Mouse (Mus musculus) midbrain, embryonic 13.5 days (tissue): ENCODE results near the gene Plin1. TPM values are rescaled to one million over a fixed set of nuclear protein-coding genes. Genes with fewer than 3 reads are reported as not detected.

Experiments used
- ATAC-seq: fragments of 200-750 bp; cut with Nextera tagmentation; 2 replicates; pipeline ENCODE4 v1.8.0; 2017; ENCODE audit warnings: mild to moderate bottlenecking, moderate TSS enrichment, moderate library complexity
- H3K27ac ChIP-seq: fragments of 300-500 bp; sonication (generic); 2 replicates; pipeline ENCODE4 v1.5.1; 2015; ENCODE audit warnings: inconsistent platforms, mild to moderate bottlenecking, moderate library complexity
- H3K27me3 ChIP-seq: fragments of 300-500 bp; sonication (generic); 2 replicates; pipeline ENCODE4 v1.6.1; 2015; ENCODE audit warnings: mild to moderate bottlenecking, inconsistent platforms
- H3K36me3 ChIP-seq: fragments of 300-500 bp; sonication (generic); 2 replicates; pipeline ENCODE4 v1.6.1; 2015; ENCODE audit warnings: mild to moderate bottlenecking, inconsistent platforms
- H3K4me1 ChIP-seq: fragments of 300-500 bp; sonication (generic); replicated peaks from 2 replicates; pipeline ENCODE4 v1.6.1; 2015; ENCODE audit warnings: inconsistent platforms
- H3K4me2 ChIP-seq: fragments of 300-500 bp; sonication (generic); replicated peaks from 2 replicates; pipeline ENCODE4 v1.6.1; 2015; ENCODE audit warnings: moderate library complexity, mild to moderate bottlenecking, inconsistent platforms
- H3K4me3 ChIP-seq: fragments of 300-500 bp; sonication (generic); replicated peaks from 2 replicates; pipeline ENCODE4 v1.5.1; 2015; ENCODE audit warnings: mild to moderate bottlenecking, inconsistent platforms
- H3K9ac ChIP-seq: fragments of 300-500 bp; sonication (generic); replicated peaks from 2 replicates; pipeline ENCODE4 v1.6.1; 2015; ENCODE audit warnings: mild to moderate bottlenecking, inconsistent platforms
- H3K9me3 ChIP-seq: fragments of 300-500 bp; sonication (generic); 2 replicates; pipeline ENCODE4 v1.6.1; 2016; ENCODE audit warnings: mild to moderate bottlenecking, inconsistent platforms
- WGBS: fragments of 180-500 bp; shearing (Covaris S2); methylation state at CpG from one replicate; pipeline ENCODE4 v1.1.7; 2015; 5-methylcytosine and 5-hydroxymethylcytosine counted together
- polyA plus RNA-seq: library from polyadenylated mRNA; unstranded; fragments of >200 nt; fragmentation: Nextera tagmentation; extraction: Ambion mirVana; gene quantifications from 2 replicates; pipeline ENCODE4 v1.2.1, GENCODE M21; 2015

Gene Plin1
- polyA plus RNA-seq, 1 experiment from 2014 or later, result not detected

DNA sequence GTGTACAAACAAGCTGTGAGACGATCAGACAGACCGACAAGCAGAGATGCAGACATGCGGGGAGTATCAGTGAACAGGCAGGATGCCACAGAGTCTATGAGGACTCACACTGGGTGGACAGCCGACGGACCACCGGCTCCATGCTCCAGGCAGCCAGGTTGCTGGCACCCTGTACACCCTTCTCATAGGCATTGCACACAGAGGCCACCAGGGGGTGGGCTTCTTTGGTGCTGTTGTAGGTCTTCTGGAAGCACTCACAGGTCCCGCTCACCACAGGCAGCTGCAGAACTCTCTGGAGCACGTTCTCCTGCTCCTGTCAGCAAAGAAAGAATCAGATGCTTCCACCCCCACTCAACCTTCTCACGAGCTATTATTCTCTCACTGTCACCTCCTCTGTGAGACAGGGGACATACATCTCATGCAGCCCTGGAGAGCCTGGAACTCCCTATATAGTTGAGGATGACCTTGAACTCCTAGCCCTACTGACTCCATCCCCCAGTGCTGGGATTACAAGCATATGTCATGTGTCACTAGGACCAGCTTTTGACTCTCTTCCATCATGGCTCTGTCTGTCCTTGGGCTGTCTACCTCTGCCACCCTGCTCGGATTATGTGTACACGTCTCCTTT lies 2.8 kb downstream of the Plin1 start:
- Histone ChIP-seq H3K36me3 (no peaks in the 10 kb centered on the region), H3K4me1 (no peaks in the 10 kb centered on the region), H3K4me3 (no peak overlapping the region), H3K9ac (no peak overlapping the region), H3K9me3 (no peaks in the 10 kb centered on the region), H3K4me2 (no peak overlapping the region), H3K27me3 (peaks cover 9% of the 10 kb centered on the region), H3K27ac (no peak overlapping the region)
- 0 out of 2 replicates have a peak, but pooled peaks have one; percentile 24 for ATAC-seq
- 76% methylated on average over 11 of the region's 11 CpGs for WGBS

DNA sequence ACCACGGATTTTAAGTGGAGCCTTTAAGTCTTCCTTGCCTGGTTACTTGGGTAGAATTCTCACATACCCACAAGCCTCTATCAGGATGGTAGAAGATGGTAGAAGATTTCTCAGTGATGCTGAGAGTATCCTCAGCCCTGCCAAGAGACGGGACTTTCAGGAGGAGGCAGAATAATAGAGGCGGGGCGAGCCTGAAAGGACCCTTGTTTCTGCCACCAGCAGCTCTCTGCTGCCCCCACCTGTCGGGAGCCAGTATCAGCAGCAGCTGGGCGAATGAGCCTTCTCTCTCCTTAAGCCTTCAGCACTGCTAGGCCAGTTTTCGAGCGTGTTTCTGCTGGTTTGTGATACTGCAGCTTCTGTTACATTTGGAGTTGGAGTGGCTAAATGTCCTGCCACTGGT lies 3.5 kb downstream of the Plin1 start:
- Histone ChIP-seq H3K27me3 (peaks cover 9% of the 10 kb centered on the region), H3K4me2 (no peak overlapping the region), H3K9me3 (no peaks in the 10 kb centered on the region), H3K27ac (no peak overlapping the region), H3K36me3 (no peaks in the 10 kb centered on the region), H3K4me3 (no peak overlapping the region), H3K9ac (no peak overlapping the region), H3K4me1 (no peaks in the 10 kb centered on the region)
- WGBS, result 6% methylated on average over 8 of the region's 8 CpGs
- ATAC-seq, result peak; percentile 53; the same call in 1 of the 2 replicates

DNA sequence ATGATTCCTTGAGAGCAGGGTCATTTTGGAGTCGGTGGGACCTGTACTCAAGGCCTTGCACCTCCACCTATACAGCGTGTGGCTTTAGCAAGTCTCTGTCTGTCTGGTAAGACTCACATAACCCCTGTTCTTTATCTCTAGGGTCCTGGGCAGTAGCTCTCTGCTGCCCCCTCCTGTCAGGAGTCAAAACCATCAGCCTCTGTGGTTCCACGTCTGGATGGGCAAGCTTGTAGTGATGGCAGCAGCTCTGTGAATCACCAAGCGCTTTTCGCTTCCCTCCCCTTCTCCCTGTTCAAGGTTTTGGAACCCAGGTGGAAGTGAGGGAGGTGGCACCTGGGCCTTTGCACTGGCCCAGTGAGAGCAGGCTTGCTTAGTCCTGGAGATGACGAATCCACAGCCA lies 4.5 kb downstream of the Plin1 start:
- Histone ChIP-seq H3K9me3 (no peaks in the 10 kb centered on the region), H3K36me3 (no peaks in the 10 kb centered on the region), H3K27ac (no peak overlapping the region), H3K4me2 (no peak overlapping the region), H3K4me1 (no peaks in the 10 kb centered on the region), H3K9ac (no peak overlapping the region), H3K27me3 (peaks cover 16% of the 10 kb centered on the region), H3K4me3 (no peak overlapping the region)
- ATAC-seq, result peak; percentile 29
- WGBS, result 29% methylated on average over 6 of the region's 6 CpGs

DNA sequence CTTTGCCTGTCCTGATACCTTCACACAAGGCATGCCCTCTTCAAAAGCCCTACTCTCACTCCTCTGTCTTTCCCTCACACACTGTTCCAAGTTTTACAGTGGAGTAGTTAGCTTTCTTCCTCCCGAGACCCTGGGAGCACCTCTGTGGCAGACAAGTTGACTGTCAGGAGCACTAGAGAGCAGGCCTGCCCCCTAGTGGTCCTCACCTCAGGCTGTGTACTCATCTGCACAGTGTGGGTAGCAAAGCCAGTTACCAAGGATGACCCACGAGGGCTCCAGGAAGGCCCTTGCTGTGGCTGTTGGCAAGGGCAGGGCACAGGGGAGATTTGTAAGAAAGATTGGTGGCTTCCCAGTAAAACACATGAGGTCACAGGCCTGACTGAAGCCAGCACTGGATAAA lies 5.6 kb downstream of the Plin1 start:
- 16% methylated on average over 2 of the region's 2 CpGs for WGBS
- Histone ChIP-seq H3K27me3 (peaks cover 27% of the 10 kb centered on the region), H3K4me2 (no peak overlapping the region), H3K36me3 (no peaks in the 10 kb centered on the region), H3K9ac (no peak overlapping the region), H3K4me1 (no peaks in the 10 kb centered on the region), H3K4me3 (no peak overlapping the region), H3K27ac (no peak overlapping the region), H3K9me3 (no peaks in the 10 kb centered on the region)
- ATAC-seq, result peak; percentile 49; the same call in 1 of the 2 replicates

DNA sequence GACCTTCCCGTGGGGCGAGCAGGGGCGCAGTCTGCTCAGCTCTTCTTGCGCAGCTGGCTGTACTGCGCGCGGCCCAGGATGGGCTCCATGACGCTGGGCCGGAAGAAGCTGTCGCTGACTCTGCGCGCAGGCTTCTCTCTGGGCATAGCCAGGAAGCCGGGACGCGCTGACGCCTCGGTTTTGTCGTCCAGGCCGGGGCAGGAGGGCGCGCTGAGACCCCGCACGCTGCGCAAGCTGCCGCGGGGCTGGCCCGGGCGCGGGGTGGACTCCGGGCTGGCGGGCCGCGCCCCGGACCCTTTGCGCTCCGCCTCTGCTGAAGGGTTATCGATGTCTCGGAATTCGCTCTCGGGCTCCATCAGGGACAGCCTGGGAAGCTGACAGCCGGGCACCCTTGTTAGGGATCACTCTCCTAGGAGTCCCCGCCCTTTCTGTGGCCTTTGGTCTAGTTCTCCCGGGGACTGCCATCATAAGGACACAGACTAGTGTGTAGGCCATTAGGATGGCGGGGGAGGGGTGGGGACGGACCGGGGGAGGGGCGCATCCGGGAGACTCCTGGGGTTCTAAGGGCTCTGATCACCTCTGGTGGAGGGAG lies 11.2 kb downstream of the Plin1 start:
- Histone ChIP-seq H3K9me3 (no peaks in the 10 kb centered on the region), H3K27ac (no peak overlapping the region), H3K4me2 (peak overlapping the region; percentile 81), H3K4me3 (peak overlapping the region; percentile 62), H3K36me3 (no peaks in the 10 kb centered on the region), H3K27me3 (peaks cover 47% of the 10 kb centered on the region), H3K9ac (peak overlapping the region; percentile 82), H3K4me1 (peaks cover 11% of the 10 kb centered on the region)
- under 1% methylated on average over 48 of the region's 48 CpGs for WGBS
- peak; percentile 83 for ATAC-seq

DNA sequence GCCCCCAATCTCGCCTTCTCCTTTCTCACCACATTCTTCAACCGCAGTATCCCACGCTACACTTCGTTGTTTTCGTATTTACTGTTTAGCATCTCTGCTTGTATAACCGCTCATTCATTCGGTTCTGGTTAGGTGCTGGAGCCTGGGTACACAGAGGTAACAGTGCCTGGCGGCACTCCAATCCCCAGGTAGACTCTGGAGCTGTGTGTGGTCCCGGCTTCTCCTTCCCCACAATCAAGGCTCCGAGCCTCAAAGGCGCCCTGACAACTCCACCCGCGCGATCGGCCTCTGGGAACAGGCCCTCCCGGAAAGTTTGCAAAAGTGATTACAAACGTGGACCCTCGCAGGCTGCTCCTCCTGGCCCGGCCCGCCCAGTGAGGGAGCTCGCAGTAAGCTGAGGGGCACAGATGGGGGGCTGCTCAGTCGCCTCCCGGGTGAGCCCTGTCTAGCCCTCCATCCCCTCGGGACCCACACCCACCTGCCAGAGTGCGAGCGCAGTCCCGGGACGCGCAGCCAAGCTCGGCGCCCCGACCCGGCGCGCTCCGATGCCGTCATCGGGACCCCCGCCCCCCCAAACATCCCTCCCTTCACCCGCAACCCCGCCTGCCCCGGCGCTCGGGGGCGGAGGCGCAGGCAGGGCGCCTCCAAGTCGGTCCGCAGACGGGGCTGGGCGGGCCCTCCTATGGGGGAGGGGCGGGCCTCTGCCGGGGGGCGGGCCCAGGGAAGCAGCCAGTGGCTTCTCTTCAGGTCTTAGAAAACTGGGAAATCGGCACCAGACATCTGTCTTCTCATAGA lies 17.3 kb downstream of the Plin1 start, which contains the start of gene Kif7:
Kif7 (minus strand) TSS at position 534 of the 795 bp plus-strand sequence.
- peaks cover 18% of the 10 kb centered on the region; the same call in 1 of the 2 replicates for H3K27me3 ChIP-seq
- H3K9me3 ChIP-seq, result no peaks in the 10 kb centered on the region
- peak within 1 kb of the TSS; percentile 92 for H3K4me2 ChIP-seq
- peaks cover 26% of the 10 kb centered on the region for H3K4me1 ChIP-seq
- peak within 1 kb of the TSS; percentile 70 for H3K9ac ChIP-seq
- no peaks in the 10 kb centered on the region for H3K36me3 ChIP-seq
- under 1% methylated on average over 53 of the region's 55 CpGs for WGBS
- peak within 1 kb of the TSS; percentile 4; the same call in 1 of the 2 replicates for H3K27ac ChIP-seq
- peak; percentile 88 for ATAC-seq
- H3K4me3 ChIP-seq, result peak within 1 kb of the TSS; percentile 60

DNA sequence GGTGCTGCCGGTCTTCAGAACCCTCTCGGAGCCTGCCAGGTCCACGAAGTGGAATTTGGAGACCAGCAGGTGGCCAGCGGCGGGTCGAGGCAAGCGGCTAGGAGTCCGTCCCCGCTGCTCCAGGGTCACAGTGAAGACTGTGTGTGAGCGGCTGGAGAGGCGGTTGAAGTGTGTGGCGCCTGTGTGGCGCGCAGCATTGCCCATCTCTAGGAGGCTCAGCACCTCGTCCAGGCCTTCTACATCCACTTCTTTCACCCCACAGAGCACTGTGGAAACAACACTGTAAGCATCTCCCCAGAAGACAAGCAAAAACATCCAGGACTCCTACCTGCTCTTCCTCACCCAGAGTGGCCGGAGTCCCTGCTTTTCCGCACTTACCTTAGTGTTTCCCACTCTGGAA lies 21.9 kb downstream of the Plin1 start:
- H3K4me3 ChIP-seq, result peak overlapping the region; percentile 45
- peak overlapping the region; percentile 61 for H3K9ac ChIP-seq
- peaks cover 13% of the 10 kb centered on the region for H3K27me3 ChIP-seq
- peaks cover 25% of the 10 kb centered on the region for H3K4me1 ChIP-seq
- H3K9me3 ChIP-seq, result no peaks in the 10 kb centered on the region
- no peak overlapping the region; the same call in 1 of the 2 replicates for H3K27ac ChIP-seq
- 26% methylated on average over 17 of the region's 17 CpGs for WGBS
- 0 out of 2 replicates have a peak, but pooled peaks cover 8% of the 10 kb centered on the region for H3K36me3 ChIP-seq
- ATAC-seq, result 0 out of 2 replicates have a peak, but pooled peaks have one; percentile 4
- H3K4me2 ChIP-seq, result peak overlapping the region; percentile 64

DNA sequence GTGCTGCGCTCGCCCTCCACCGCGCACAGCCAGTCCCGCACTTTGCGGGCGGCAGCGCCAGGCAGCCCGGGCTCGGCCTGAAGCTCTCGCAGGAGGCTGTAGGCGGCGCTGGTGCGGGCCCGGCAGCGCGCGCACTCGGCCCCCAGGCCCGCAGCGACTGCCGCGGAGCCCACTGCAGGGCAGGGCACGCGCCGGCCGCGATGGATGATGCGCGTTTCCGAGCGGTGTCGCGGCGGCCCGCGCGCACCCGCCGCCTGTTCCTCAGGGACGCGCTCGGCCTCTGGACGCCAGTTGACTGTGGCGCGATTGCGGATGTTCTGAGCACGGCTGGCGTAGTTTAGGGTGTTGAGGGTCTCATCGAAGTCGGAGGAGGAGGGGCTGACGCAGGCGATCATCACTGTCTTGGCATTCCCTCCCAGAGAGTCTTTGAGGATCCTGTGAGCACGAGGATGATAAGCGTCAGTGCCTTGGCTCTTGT lies 22.5 kb downstream of the Plin1 start:
- peaks cover 13% of the 10 kb centered on the region for H3K27me3 ChIP-seq
- under 1% methylated on average over 49 of the region's 55 CpGs for WGBS

DNA sequence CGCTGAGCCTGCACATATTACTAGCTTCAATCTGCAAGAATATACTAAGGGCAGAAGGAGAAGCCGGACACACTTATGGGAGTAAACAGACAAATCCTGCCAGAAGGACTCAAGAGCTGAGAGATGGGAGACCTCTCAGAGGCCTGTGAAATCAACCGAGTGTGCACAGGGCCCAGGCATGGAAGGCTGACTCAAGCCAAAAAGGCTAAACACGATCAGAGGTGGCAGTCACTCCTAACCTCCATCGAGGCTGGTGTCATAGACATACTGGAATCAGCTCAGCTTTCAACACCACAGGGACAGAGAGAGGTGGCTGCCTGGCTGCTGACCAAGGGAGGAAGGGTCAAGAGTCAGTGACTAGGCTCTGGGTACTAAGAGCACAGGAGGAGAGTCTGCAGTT lies 27.5 kb downstream of the Plin1 start:
- H3K4me3 ChIP-seq, result no peak overlapping the region
- H3K9ac ChIP-seq, result no peak overlapping the region
- peaks cover 4% of the 10 kb centered on the region; the same call in 1 of the 2 replicates for H3K27me3 ChIP-seq
- H3K4me2 ChIP-seq, result no peak overlapping the region
- no peak for ATAC-seq
- H3K9me3 ChIP-seq, result no peaks in the 10 kb centered on the region
- WGBS, result 91% methylated on average over 5 of the region's 5 CpGs
- peaks cover 6% of the 10 kb centered on the region for H3K4me1 ChIP-seq
- no peak overlapping the region for H3K27ac ChIP-seq
- peaks cover 43% of the 10 kb centered on the region for H3K36me3 ChIP-seq

More for the DNA sequence above, 22.5 kb downstream of the Plin1 start:
- Histone ChIP-seq H3K9me3 (no peaks in the 10 kb centered on the region), H3K4me2 (peak overlapping the region; percentile 64), H3K36me3 (0 out of 2 replicates have a peak, but pooled peaks cover 8% of the 10 kb centered on the region), H3K27ac (peak overlapping the region; percentile 56; the same call in 1 of the 2 replicates), H3K4me1 (peaks cover 19% of the 10 kb centered on the region), H3K9ac (peak overlapping the region; percentile 61), H3K4me3 (peak overlapping the region; percentile 45)
- peak; percentile 91 for ATAC-seq

DNA sequence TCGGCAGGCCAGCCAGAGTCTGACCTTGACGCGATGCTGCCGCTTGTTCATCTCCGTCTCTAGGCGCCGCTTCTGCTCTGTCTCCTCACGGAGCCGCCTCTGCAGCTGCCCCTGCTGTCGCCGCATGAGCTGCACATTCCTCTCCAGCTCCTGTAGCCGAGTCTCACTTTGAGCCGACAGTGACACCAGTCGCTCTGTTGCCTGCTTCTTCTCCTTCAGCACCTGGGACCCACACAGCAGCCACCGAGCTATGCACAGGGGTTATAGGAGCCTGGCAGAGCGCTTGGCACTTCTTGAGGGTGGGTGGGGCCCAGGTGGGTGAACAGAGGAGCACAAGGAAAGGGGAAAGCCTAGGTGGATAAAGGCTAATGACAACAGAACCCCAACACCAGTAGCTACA lies 29.9 kb downstream of the Plin1 start:
- H3K4me2 ChIP-seq, result no peak overlapping the region
- no peak overlapping the region for H3K27ac ChIP-seq
- H3K27me3 ChIP-seq, result no peaks in the 10 kb centered on the region
- no peak overlapping the region for H3K9ac ChIP-seq
- no peaks in the 10 kb centered on the region for H3K9me3 ChIP-seq
- no peaks in the 10 kb centered on the region for H3K4me1 ChIP-seq
- 82% methylated on average over 16 of the region's 16 CpGs for WGBS
- H3K4me3 ChIP-seq, result no peak overlapping the region
- peaks cover 65% of the 10 kb centered on the region for H3K36me3 ChIP-seq
- no peak for ATAC-seq

DNA sequence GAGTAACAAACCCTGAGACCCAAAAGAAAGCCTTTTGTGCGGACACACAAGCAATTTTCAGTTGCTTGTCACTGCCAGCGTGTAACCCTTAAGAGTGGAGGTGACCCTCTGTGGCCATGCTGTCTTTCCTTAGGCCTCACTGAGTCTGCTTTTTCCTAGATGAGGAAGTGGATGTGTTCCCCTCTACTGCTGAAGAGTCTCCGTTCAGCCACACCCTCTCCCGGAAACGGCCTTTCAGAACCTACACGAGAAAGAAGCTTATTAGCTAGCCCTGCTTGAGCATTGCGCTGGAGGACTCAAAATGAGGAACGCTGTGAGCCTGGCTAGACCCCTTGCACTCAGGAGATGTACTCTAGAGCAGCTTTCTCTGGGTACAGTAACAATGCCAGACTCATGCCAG lies 36.2 kb downstream of the Plin1 start:
- no peaks in the 10 kb centered on the region for H3K4me1 ChIP-seq
- no peak overlapping the region for H3K9ac ChIP-seq
- no peaks in the 10 kb centered on the region for H3K27me3 ChIP-seq
- H3K4me3 ChIP-seq, result no peak overlapping the region
- 87% methylated on average over 8 of the region's 8 CpGs for WGBS
- peaks cover 81% of the 10 kb centered on the region for H3K36me3 ChIP-seq
- H3K27ac ChIP-seq, result no peak overlapping the region
- no peak overlapping the region for H3K4me2 ChIP-seq
- H3K9me3 ChIP-seq, result no peaks in the 10 kb centered on the region
- no peak for ATAC-seq

DNA sequence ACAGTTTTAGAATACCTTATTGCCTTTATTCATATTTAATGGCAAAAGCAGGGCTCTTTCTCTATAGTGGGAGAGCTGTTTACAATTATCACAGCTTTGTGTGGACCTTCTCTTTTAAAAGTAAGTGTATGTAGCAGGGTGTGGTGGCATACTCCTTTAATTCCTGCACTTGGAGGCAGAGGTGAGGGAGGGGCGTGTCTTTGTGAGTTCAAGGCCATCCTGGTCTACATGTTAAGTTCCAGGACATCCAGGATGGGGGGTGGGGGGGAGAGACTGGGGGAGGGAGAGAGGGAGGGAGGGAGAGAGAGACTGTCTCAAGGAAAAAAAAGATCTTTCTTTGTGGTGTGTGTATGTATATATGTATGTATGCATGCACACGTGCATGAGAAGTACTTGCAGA lies 52.5 kb downstream of the Plin1 start:
- Histone ChIP-seq H3K4me1 (no peaks in the 10 kb centered on the region), H3K36me3 (peaks cover 46% of the 10 kb centered on the region)
- 93% methylated on average over 2 of the region's 2 CpGs for WGBS

More for the DNA sequence above, 52.5 kb downstream of the Plin1 start:
- H3K9me3 ChIP-seq, result no peaks in the 10 kb centered on the region
- ATAC-seq, result no peak
- no peak overlapping the region for H3K9ac ChIP-seq
- H3K27me3 ChIP-seq, result no peaks in the 10 kb centered on the region
- H3K4me3 ChIP-seq, result no peak overlapping the region
- H3K4me2 ChIP-seq, result no peak overlapping the region
- no peak overlapping the region for H3K27ac ChIP-seq
